Mouse (Mus musculus): ENCODE results near the gene Grhl1. TPM values are rescaled to one million over a fixed set of nuclear protein-coding genes. Genes with fewer than 3 reads are reported as not detected.
A peak's percentile ranks its signal among the peaks of the same experiment; 100 is the strongest.
"Not testable (repeated sequence)": the region's sequence is repeated elsewhere in the genome, so short reads cannot be mapped to it uniquely, and the experiment has no call there.

Grhl1 gene
- polyA plus RNA-seq (2015; fragmentation: Nextera tagmentation; extraction: Ambion mirVana): 0.97 and 1.3 TPM in 2 replicates

DNA sequence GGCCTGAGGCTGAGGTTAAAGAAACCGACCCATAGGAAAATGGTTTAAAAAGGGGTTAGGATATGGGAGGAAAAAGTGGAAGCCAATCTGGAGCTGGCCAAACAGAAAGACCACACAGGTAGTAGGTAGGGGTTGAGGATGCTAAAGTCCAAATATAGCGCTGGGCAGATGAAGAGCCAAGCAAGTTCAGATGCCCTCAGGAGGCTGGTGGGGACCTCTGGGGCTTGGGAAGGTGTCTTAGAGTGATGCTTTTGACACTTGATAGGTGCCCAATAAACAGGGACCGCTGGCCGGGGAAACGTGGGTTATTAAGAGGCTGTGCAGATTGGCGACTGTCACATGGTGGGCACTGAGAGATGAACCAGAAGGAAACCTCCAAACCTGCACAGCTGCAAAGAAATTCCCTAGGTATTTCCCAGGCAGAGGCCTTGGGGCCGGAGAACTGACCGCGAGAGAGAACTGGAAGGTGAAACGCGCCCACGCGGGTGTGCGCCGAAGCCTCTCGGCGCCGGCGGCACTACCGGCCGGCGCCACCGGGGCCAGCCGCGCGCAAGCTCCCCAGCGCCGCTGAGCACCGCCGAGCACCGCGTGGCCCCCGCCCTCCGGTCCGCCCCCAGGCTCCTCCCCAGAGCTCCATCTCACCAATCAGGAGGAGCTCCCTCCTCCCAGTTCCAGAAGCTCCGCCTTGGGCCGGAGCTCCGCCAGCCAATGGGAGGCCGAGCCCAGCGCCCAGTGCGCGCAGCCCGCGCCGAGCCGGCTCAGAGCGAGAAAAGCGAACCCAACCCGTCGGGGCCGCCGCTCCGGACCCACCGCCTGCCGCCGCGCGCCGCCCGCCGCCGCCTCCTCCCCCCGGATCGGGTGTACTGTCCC, at the start of gene Grhl1:
TSS of gene Grhl1 (plus strand) at position 761 of the 870 bp plus-strand sequence.
- H3K9me3 ChIP-seq: no peaks in the 10 kb centered on the region
- no peak within 1 kb of the TSS for H3K27ac ChIP-seq (replicated peaks)
- 3% methylated on average over 60 of the region's 64 CpGs for WGBS

DNA sequence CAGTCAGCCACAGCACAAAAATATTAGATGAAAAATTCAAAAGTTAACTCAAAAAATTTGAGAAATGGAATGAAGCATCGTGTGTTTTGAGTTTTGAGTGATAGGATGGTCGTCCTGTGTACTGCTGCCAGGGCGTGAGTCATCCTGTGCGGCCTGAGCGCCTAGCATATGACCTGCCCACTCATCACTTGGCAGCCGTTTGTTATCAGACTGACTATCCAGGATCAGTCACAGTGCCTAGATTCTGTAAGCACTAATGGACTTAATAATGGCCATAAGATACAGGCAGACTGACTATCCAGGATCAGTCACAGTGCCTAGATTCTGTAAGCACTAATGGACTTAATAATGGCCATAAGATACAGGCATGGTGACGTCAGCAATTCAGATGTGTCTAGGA, 47.0 kb upstream of the Grhl1 start:
- H3K27me3 ChIP-seq; H3K4me3 ChIP-seq; ATAC-seq (ENCODE audit: low FRiP score, low read depth); H3K4me2 ChIP-seq; H3K9ac ChIP-seq; H3K9me3 ChIP-seq; H3K4me1 ChIP-seq (replicated peaks); H3K27ac ChIP-seq (replicated peaks): not testable (repeated sequence)
- 91% methylated on average over 7 of the region's 7 CpGs for WGBS
- peaks cover 29% of the 10 kb centered on the region for H3K36me3 ChIP-seq

More for the DNA sequence above, at the start of gene Grhl1:
- H3K4me3 ChIP-seq: peak within 1 kb of the TSS; percentile 57
- H3K4me1 ChIP-seq (replicated peaks): peaks cover 4% of the 10 kb centered on the region
- peak within 1 kb of the TSS; percentile 87 for H3K4me2 ChIP-seq
- peaks cover 26% of the 10 kb centered on the region for H3K27me3 ChIP-seq
- no peaks in the 10 kb centered on the region for H3K36me3 ChIP-seq
- ATAC-seq (ENCODE audit: low FRiP score, low read depth): peak; percentile 99
- H3K9ac ChIP-seq: peak within 1 kb of the TSS; percentile 51

- Histone ChIP-seq H3K4me2 (no peak overlapping the region), H3K27me3 (no peaks in the 10 kb centered on the region), H3K27ac (replicated peaks) (no peak overlapping the region), H3K4me1 (replicated peaks) (no peaks in the 10 kb centered on the region), H3K36me3 (peaks cover 11% of the 10 kb centered on the region), H3K9me3 (no peaks in the 10 kb centered on the region), H3K9ac (no peak overlapping the region), H3K4me3 (no peak overlapping the region)
- WGBS: 66% methylated on average over 5 of the region's 5 CpGs
- ATAC-seq (ENCODE audit: low FRiP score, low read depth): no peak
These were observed 35.7 kb upstream of the Grhl1 start for GRCm38 (mm10) chr12:24536390-24536789.

- peak overlapping the region; percentile 25; the same call in 1 of the 2 replicates for H3K27ac ChIP-seq (replicated peaks)
- WGBS: 54% methylated on average over 2 of the region's 2 CpGs
These were observed 34.9 kb upstream of the Grhl1 start for GRCm38 (mm10) chr12:24537201-24537600.

DNA sequence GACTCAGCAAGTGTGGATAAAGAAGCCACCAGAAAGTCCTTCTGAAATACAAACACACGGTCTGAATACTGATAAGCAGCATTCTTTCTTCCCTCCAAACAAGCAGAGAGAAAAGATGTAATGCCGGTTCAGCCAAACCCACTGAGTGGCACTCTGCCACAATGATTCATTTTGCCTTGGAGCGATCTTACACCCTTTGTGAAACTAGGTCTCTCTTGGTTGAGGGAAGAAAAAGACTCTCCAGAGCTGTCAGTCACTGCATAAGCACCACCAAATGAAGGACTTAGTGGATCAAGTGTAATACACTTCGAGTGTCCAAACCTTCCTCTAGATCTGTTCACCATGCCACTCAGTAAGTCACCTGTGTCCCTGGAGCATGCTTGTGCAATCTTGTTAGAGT, 34.1 kb upstream of the Grhl1 start:
- ATAC-seq (ENCODE audit: low FRiP score, low read depth): 0 out of 2 replicates have a peak, but pooled peaks have one; percentile 45
- peaks cover 4% of the 10 kb centered on the region; the same call in 1 of the 2 replicates for H3K36me3 ChIP-seq
- H3K27me3 ChIP-seq: no peaks in the 10 kb centered on the region
- no peaks in the 10 kb centered on the region for H3K4me1 ChIP-seq (replicated peaks)
- no peak overlapping the region for H3K27ac ChIP-seq (replicated peaks)
- H3K4me3 ChIP-seq: no peak overlapping the region
- H3K9ac ChIP-seq: no peak overlapping the region
- no peaks in the 10 kb centered on the region for H3K9me3 ChIP-seq
- no peak overlapping the region for H3K4me2 ChIP-seq
- 66% methylated on average over 4 of the region's 4 CpGs for WGBS

More at GRCm38 (mm10) chr12:24537201-24537600, 34.9 kb upstream of the Grhl1 start:
- Histone ChIP-seq H3K36me3 (peaks cover 4% of the 10 kb centered on the region; the same call in 1 of the 2 replicates), H3K9ac (no peak overlapping the region), H3K4me2 (no peak overlapping the region), H3K9me3 (no peaks in the 10 kb centered on the region), H3K4me3 (no peak overlapping the region), H3K27me3 (no peaks in the 10 kb centered on the region), H3K4me1 (replicated peaks) (no peaks in the 10 kb centered on the region)
- no peak for ATAC-seq (ENCODE audit: low FRiP score, low read depth)

DNA sequence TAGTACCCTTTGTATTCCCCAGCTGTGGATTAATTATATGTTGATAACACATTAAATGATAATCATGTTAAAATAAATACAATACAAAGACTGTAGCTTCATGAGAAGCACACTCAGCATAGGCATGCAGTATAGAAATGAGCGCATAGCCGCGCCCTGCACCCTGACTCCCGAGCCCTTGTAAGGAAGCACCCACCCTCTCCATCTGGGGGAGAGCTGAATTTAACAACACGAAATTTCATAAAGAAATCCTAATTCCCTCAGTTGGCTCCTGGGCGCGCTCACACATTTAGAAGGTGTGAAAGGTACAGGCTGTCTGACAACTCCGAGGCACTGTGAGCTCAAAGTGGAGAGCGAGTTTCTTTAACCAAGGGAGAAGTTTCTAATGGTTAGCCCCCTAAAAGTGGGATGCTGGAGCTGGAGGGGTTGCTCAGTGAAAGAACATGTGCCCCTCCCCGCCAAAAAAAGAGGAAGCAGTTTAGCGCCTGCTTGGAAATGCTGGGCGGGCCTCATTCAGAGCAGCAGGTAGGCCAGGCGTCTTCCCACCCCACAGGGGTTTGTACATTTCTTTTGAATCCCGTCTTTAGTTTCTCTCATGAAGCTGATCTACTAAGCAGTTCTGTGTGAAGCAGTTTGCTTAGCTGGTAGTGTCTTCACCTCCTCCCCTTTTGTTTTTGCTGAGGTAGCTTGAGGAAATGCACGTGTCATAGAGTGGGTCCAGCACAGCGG, 30.5 kb upstream of the Grhl1 start:
- H3K4me3 ChIP-seq: no peak overlapping the region
- WGBS: 88% methylated on average over 16 of the region's 16 CpGs
- H3K9me3 ChIP-seq: no peaks in the 10 kb centered on the region
- H3K9ac ChIP-seq: no peak overlapping the region
- no peaks in the 10 kb centered on the region for H3K4me1 ChIP-seq (replicated peaks)
- no peak overlapping the region for H3K4me2 ChIP-seq
- H3K27me3 ChIP-seq: no peaks in the 10 kb centered on the region
- ATAC-seq (ENCODE audit: low FRiP score, low read depth): no peak
- H3K36me3 ChIP-seq: peaks cover 8% of the 10 kb centered on the region
- no peak overlapping the region for H3K27ac ChIP-seq (replicated peaks)

DNA sequence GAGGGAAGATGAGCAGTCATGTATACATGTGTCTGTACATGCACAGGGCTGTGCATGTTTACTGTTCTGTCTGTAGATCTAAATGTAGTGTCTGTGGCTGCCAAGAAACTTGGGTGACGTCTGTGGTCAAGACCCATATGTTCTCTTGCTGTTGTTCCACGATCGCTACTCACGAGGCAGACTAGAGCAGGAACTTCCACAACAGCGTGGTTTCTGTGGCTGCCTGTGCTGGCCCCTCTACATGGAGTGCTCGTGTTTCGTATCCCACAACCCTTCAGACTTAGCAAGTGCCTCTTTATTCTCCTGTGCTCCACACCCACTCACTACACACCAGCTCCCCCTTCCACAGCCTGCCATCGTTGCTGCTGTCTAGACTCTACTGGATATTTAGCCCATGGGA, 24.4 kb upstream of the Grhl1 start:
- no peaks in the 10 kb centered on the region for H3K4me1 ChIP-seq (replicated peaks)
- H3K27me3 ChIP-seq: no peaks in the 10 kb centered on the region
- no peak for ATAC-seq (ENCODE audit: low FRiP score, low read depth)
- WGBS: 87% methylated on average over 8 of the region's 8 CpGs
- no peak overlapping the region for H3K4me2 ChIP-seq
- H3K9me3 ChIP-seq: no peaks in the 10 kb centered on the region
- H3K4me3 ChIP-seq: no peak overlapping the region
- no peak overlapping the region for H3K27ac ChIP-seq (replicated peaks)
- H3K9ac ChIP-seq: no peak overlapping the region
- H3K36me3 ChIP-seq: peaks cover 30% of the 10 kb centered on the region

DNA sequence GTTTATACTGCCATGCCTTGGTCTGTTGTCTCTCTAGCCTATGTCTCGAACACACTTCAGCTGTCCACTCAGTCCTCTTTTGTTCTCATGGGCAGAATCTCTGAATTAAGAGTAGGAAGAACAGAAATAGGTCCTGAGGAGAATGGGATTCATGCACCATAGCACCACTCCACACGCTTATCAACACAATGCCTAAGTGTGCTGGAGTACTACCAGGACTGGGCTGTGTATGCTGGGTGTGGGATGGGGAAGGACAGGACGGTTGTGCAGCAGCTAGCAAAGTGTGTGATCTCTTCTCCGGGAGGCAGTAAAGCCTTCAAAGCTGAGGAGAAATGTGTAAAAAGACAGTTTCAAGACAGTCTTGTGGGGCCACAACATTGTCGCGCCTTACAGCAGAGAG, 23.2 kb upstream of the Grhl1 start:
- no peak overlapping the region for H3K9ac ChIP-seq
- 91% methylated on average over 6 of the region's 6 CpGs for WGBS
- H3K27me3 ChIP-seq: no peaks in the 10 kb centered on the region
- no peaks in the 10 kb centered on the region for H3K4me1 ChIP-seq (replicated peaks)
- H3K4me2 ChIP-seq: no peak overlapping the region
- peaks cover 33% of the 10 kb centered on the region for H3K36me3 ChIP-seq
- H3K27ac ChIP-seq (replicated peaks): no peak overlapping the region
- no peaks in the 10 kb centered on the region for H3K9me3 ChIP-seq
- no peak overlapping the region for H3K4me3 ChIP-seq
- no peak for ATAC-seq (ENCODE audit: low FRiP score, low read depth)

DNA sequence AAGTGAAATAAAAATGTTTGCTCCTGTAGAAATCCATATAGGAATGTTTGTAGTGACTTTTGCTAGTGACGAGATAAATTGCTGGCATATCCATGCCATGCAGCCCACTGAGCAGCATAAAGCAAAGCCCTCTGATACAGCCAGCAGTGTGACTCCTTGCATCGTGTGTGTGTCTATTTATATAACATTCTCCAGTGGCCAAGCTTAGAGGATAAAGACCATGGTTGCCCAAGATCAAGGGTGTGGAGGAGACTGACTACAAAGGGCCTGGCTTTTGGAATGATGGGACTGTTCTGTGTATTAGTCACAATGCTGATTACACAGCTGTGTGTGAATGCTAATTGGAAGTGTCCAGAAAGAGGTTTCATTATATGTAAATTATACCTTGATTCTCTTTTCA, 19.6 kb upstream of the Grhl1 start:
- ATAC-seq (ENCODE audit: low FRiP score, low read depth): no peak
- WGBS: 80% methylated on average over 2 of the region's 2 CpGs

DNA sequence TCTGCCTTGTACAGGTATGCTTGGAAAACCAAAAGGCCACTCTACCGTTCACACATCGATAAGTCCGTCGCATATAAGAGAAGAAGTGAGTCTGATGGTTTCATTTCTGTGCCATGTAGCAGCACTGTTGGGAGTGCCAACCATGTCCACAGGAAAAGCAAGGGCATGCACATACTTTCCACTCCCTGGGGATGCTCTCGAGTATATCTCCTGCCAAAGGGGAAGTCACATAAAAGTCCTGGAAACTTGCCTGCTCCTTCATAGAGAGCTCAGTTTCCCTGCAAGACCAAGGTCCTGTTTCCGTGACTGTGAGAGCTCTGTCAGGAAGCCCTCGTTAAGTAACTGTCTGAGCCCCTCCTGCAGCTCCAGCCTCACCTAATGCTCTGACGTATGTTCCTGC, 16.1 kb upstream of the Grhl1 start:
- Histone ChIP-seq H3K4me2 (no peak overlapping the region), H3K27ac (replicated peaks) (no peak overlapping the region), H3K4me1 (replicated peaks) (no peaks in the 10 kb centered on the region), H3K9ac (no peak overlapping the region), H3K4me3 (no peak overlapping the region), H3K9me3 (no peaks in the 10 kb centered on the region), H3K27me3 (no peaks in the 10 kb centered on the region), H3K36me3 (peaks cover 14% of the 10 kb centered on the region)
- WGBS: 85% methylated on average over 8 of the region's 8 CpGs
- no peak for ATAC-seq (ENCODE audit: low FRiP score, low read depth)

More for the DNA sequence above, 19.6 kb upstream of the Grhl1 start:
- Histone ChIP-seq H3K27ac (replicated peaks) (no peak overlapping the region), H3K36me3 (peaks cover 31% of the 10 kb centered on the region), H3K4me3 (no peak overlapping the region), H3K27me3 (no peaks in the 10 kb centered on the region), H3K4me1 (replicated peaks) (no peaks in the 10 kb centered on the region), H3K9me3 (no peaks in the 10 kb centered on the region), H3K9ac (no peak overlapping the region), H3K4me2 (no peak overlapping the region)

GRCm38 (mm10) chr12:24563395-24563960, 8.6 kb upstream of the Grhl1 start:
- Histone ChIP-seq H3K4me2 (no peak overlapping the region), H3K36me3 (no peaks in the 10 kb centered on the region; the same call in 1 of the 2 replicates), H3K4me3 (no peak overlapping the region), H3K9me3 (no peaks in the 10 kb centered on the region), H3K4me1 (replicated peaks) (no peaks in the 10 kb centered on the region), H3K27ac (replicated peaks) (no peak overlapping the region), H3K9ac (no peak overlapping the region), H3K27me3 (no peaks in the 10 kb centered on the region)
- ATAC-seq (ENCODE audit: low FRiP score, low read depth): no peak
- 90% methylated on average over 7 of the region's 7 CpGs for WGBS

DNA sequence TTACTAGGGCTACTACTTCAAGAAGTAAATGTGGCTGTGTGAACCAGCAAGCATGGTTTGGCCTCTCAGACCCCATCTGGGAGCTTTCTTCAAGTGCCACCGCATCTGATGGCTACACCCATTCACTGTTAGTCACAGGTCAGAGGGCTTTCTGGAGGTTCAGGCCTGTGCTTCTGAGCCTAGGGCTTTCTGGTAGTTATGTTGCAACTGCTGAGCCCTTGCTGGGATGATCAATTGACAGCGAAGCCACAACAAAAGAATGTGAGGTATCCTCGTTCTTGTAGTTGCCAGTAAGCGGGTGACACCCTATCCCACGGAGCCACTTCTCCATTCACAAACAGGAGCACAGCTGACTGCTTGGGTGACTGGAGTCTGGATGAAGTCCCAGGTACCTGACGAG, 6.8 kb upstream of the Grhl1 start:
- no peak overlapping the region for H3K4me3 ChIP-seq
- 81% methylated on average over 6 of the region's 6 CpGs for WGBS
- no peak for ATAC-seq (ENCODE audit: low FRiP score, low read depth)
- no peaks in the 10 kb centered on the region for H3K4me1 ChIP-seq (replicated peaks)
- no peak overlapping the region for H3K9ac ChIP-seq
- H3K27me3 ChIP-seq: peaks cover 3% of the 10 kb centered on the region
- no peaks in the 10 kb centered on the region for H3K36me3 ChIP-seq
- no peaks in the 10 kb centered on the region for H3K9me3 ChIP-seq
- H3K4me2 ChIP-seq: no peak overlapping the region
- H3K27ac ChIP-seq (replicated peaks): no peak overlapping the region

Data from hindbrain, embryonic 15.5 days (tissue).